Mouse (Mus musculus) heart, adult 2 months (tissue): Measurements from ENCODE around the gene Chn1. TPM values are rescaled to one million over a fixed set of nuclear protein-coding genes. Genes with fewer than 3 reads are reported as not detected.
A peak's percentile ranks its signal among the peaks of the same experiment; 100 is the strongest.

Experiments
- DNase-seq, 2 experiments: peaks; one replicate each; pipeline ENCODE4 v3.0.0; 2021
- H3K27ac ChIP-seq: fragments of 200-600 bp; 2 replicates; pipeline ENCODE4 v1.8.1; 2022
- H3K27me3 ChIP-seq: fragments of 200-500 bp; 2 replicates; pipeline ENCODE4 v1.6.1; 2012; ENCODE audit warnings: mild to moderate bottlenecking, low read length, inconsistent platforms, mixed read lengths; ENCODE audit not compliant: control insufficient read depth, insufficient read depth
- H3K36me3 ChIP-seq: fragments of 200-500 bp; 2 replicates; pipeline ENCODE4 v1.6.1; 2012; ENCODE audit warnings: low read length, inconsistent platforms; ENCODE audit not compliant: control insufficient read depth, insufficient read depth
- H3K4me1 ChIP-seq: fragments of 200-500 bp; 2 replicates; pipeline ENCODE4 v1.6.1; 2011; ENCODE audit warnings: low read length; ENCODE audit not compliant: control insufficient read depth, insufficient read depth
- H3K4me3 ChIP-seq: fragments of 200-600 bp; 2 replicates; pipeline ENCODE4 v1.8.1; 2022
- H3K79me2 ChIP-seq: fragments of 200-500 bp; replicated peaks from 2 replicates; pipeline ENCODE4 v1.6.1; 2012; ENCODE audit warnings: mild to moderate bottlenecking, inconsistent platforms, low read length, moderate library complexity, mixed read lengths; ENCODE audit not compliant: control insufficient read depth, insufficient read depth
- H3K9ac ChIP-seq: fragments of 200-500 bp; 2 replicates; pipeline ENCODE4 v1.6.1; 2012; ENCODE audit warnings: low read depth, mild to moderate bottlenecking, control low read depth, inconsistent platforms, low read length, mixed read lengths
- CTCF ChIP-seq: fragments of 200-600 bp; IDR thresholded peaks from 2 replicates; pipeline ENCODE4 v1.8.1; 2022; ENCODE audit warnings: antibody characterized with exemption, mild to moderate bottlenecking, moderate library complexity
- EP300 ChIP-seq: fragments of 200-500 bp; IDR thresholded peaks from 2 replicates; pipeline ENCODE4 v1.6.1; 2011; ENCODE audit warnings: low read depth, low read length, control low read depth; ENCODE audit not compliant: insufficient read depth
- POLR2A ChIP-seq: fragments of 200-500 bp; IDR thresholded peaks from 2 replicates; pipeline ENCODE4 v1.6.1; 2011; ENCODE audit warnings: mild to moderate bottlenecking, low read depth, low read length, control low read depth; ENCODE audit not compliant: insufficient read depth
- WGBS: fragments of 180-500 bp; shearing (Covaris S2); methylation state at CpG from one replicate; pipeline ENCODE4 v1.1.7; 2018; 5-methylcytosine and 5-hydroxymethylcytosine counted together
- intact Hi-C: fragments of 180-260 bp; cut with DNase I; formaldehyde crosslinking; loops from one replicate; pipeline ENCODE4 v1.15.1; 2025
- polyA plus RNA-seq: library from polyadenylated mRNA; depleted of rRNA; stranded (reverse); fragments of >200 nt; gene quantifications from 2 replicates; pipeline ENCODE4 v1.2.3, GENCODE M21; 2012
- total RNA-seq, 2 experiments: library from RNA; stranded (reverse); gene quantifications; 2 replicates each; pipeline ENCODE4 v1.2.3; 2021

The Chn1 gene
- total and polyA plus RNA-seq, 3 experiments: 33.9 to 35.2 (median 35.2) TPM

GRCm38 (mm10) chr2:73791846-73792630 is 16.9 kb upstream of the Chn1 start:
- Histone ChIP-seq H3K36me3 (no peaks in the 10 kb centered on the region), H3K27ac (no peak overlapping the region), H3K4me1 (no peaks in the 10 kb centered on the region; the same call in 1 of the 2 replicates), H3K4me3 (no peak overlapping the region), H3K9ac (no peak overlapping the region), H3K27me3 (no peaks in the 10 kb centered on the region), H3K79me2 (no peaks in the 10 kb centered on the region)
- DNase-seq: no peak
- TF ChIP-seq POLR2A (no peak), EP300 (no peak), CTCF (peak; percentile 56)
- intact Hi-C loops: no loop called here
- WGBS: 62% methylated on average over 19 of the region's 19 CpGs

DNA sequence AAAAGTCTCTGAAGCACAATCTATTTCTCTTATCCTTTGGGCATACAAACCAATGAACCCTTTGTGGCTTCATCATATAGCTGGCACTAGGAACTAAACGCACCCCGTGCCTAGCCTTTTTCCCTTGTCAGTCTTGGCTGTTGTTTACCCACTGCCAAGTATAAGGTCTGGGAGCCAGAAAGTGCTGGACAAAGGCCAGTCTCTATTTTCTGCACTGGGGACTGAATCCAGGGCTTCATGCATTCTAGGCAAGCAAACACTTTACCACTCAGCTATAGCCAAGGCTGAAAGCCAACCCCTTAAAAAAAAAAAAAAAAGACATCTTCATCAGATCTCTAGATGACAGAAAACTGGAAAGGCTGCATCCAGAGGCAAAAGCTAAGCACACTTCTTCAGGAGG is 15.2 kb upstream of the Chn1 start:
- DNase-seq: peak; percentile 33 to 52
- H3K36me3 ChIP-seq: no peaks in the 10 kb centered on the region
- TF ChIP-seq EP300: no peak
- no peak for TF ChIP-seq CTCF
- TF ChIP-seq POLR2A: no peak
- no peak overlapping the region for H3K4me3 ChIP-seq
- H3K4me1 ChIP-seq: no peaks in the 10 kb centered on the region; the same call in 1 of the 2 replicates
- no peaks in the 10 kb centered on the region for H3K79me2 ChIP-seq
- intact Hi-C loops: no loop called here
- H3K27me3 ChIP-seq: no peaks in the 10 kb centered on the region
- no peak overlapping the region for H3K27ac ChIP-seq
- WGBS: 40% methylated on average over 2 of the region's 2 CpGs
- no peak overlapping the region for H3K9ac ChIP-seq

GRCm38 (mm10) chr2:73788395-73788794 is 13.2 kb upstream of the Chn1 start:
- intact Hi-C loops: no loop called here
- no peaks in the 10 kb centered on the region for H3K79me2 ChIP-seq
- H3K9ac ChIP-seq: no peak overlapping the region
- no peak for TF ChIP-seq POLR2A
- TF ChIP-seq EP300: no peak
- no peak for TF ChIP-seq CTCF
- H3K4me3 ChIP-seq: no peak overlapping the region
- no peak overlapping the region for H3K27ac ChIP-seq
- no peak for DNase-seq
- 75% methylated on average over 6 of the region's 6 CpGs for WGBS
- no peaks in the 10 kb centered on the region for H3K27me3 ChIP-seq
- H3K36me3 ChIP-seq: no peaks in the 10 kb centered on the region
- H3K4me1 ChIP-seq: no peaks in the 10 kb centered on the region; the same call in 1 of the 2 replicates

GRCm38 (mm10) chr2:73782371-73782905 is 7.3 kb upstream of the Chn1 start:
- H3K79me2 ChIP-seq: no peaks in the 10 kb centered on the region
- TF ChIP-seq CTCF: no peak
- no peak for TF ChIP-seq EP300
- no peak for TF ChIP-seq POLR2A
- no peak overlapping the region for H3K4me3 ChIP-seq
- H3K36me3 ChIP-seq: no peaks in the 10 kb centered on the region
- 10% methylated on average over 9 of the region's 9 CpGs for WGBS
- H3K27me3 ChIP-seq: no peaks in the 10 kb centered on the region
- intact Hi-C loops: no loop called here
- H3K4me1 ChIP-seq: no peaks in the 10 kb centered on the region; the same call in 1 of the 2 replicates
- H3K9ac ChIP-seq: no peak overlapping the region
- H3K27ac ChIP-seq: no peak overlapping the region; the same call in 1 of the 2 replicates
- DNase-seq: peak in 1 of 2 experiments; percentile 12

DNA sequence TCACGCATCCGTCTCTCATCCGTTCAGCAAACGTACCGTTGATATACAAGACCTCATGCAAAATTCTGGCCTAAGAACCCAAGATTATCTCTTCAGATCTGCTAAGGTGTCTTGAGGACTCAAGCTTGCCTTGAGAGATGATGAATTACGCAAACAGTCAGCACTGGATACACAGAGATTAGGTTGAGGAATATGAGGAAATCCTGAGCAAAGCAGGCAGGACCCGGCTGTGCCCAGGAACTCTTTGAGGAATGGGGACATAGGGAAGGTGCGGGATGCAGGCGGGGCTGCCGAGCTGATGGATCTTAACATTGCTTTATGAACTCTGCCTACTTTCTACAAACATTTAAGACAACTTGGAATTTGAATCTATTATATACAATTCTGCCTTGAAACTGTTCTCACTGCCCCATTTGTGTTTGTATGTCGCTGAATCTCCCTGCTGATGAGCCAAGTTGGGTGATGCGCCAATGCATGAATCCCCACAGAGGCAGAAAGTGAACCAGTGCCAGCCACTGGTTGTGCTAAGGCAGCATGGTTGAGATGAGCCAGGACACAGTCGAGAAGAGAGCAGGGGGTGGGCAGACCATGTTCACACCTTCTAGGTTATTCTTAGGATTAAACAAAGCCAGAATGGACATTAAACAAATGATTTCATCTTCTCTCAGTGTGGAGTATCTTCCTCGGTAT is 5.3 kb upstream of the Chn1 start:
- intact Hi-C loops: no loop called here
- 89% methylated on average over 14 of the region's 14 CpGs for WGBS
- Histone ChIP-seq H3K27ac (no peak overlapping the region), H3K79me2 (no peaks in the 10 kb centered on the region), H3K9ac (no peak overlapping the region), H3K27me3 (no peaks in the 10 kb centered on the region), H3K4me1 (no peaks in the 10 kb centered on the region; the same call in 1 of the 2 replicates), H3K36me3 (no peaks in the 10 kb centered on the region), H3K4me3 (no peak overlapping the region)
- no peak for DNase-seq
- TF ChIP-seq CTCF (no peak), POLR2A (no peak), EP300 (no peak)

GRCm38 (mm10) chr2:73779796-73780195 is 4.7 kb upstream of the Chn1 start:
- Histone ChIP-seq H3K27ac (no peak overlapping the region), H3K9ac (no peak overlapping the region), H3K4me3 (no peak overlapping the region), H3K79me2 (no peaks in the 10 kb centered on the region), H3K27me3 (no peaks in the 10 kb centered on the region), H3K36me3 (no peaks in the 10 kb centered on the region), H3K4me1 (no peaks in the 10 kb centered on the region; the same call in 1 of the 2 replicates)
- intact Hi-C loops: no loop called here
- DNase-seq: no peak
- 43% methylated on average over 7 of the region's 7 CpGs for WGBS
- TF ChIP-seq EP300: no peak
- no peak for TF ChIP-seq CTCF
- TF ChIP-seq POLR2A: no peak
